Mouse (Mus musculus): ENCODE results near the gene Rora.

DNA sequence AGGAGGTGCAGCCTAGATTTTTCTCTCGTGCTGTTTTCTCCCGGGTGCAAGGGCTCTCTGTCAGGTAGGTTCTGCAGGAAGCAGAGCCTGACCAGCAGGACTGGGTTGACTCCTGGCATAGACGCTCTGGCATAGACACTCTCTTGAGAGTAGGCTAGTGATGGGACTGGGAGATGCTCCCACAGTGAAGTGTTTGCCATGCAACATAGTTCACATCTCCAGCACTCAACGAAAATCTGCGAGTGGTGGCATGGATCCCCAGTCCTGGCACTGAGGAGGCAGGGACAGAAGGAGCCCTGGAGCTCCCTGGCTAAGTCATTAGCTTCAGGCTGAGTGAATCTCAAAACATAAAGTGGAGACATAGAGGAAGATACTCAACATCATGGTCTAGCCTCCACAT is 483.2 kb downstream of the Rora start:
- no peak for TF ChIP-seq CTCF (conservative IDR thresholded peaks at IDR 0.05; ENCODE audit: low read length)
- no peak for TF ChIP-seq POU5F1 (IDR thresholded peaks at IDR 0.05; ENCODE audit: borderline replicate concordance, low read length)
- no peak for TF ChIP-seq NANOG (IDR thresholded peaks at IDR 0.05; ENCODE audit: borderline replicate concordance, low read length)

All from E14TG2a.4 (cell line).